Mouse (Mus musculus): ENCODE measurements at regions not wholly inside any gene's neighbourhood (a gene's known extent, or its start where the extent isn't known, plus 50 kb on each side); places are given as distances from the start of the nearest gene placed in this dataset.

DNA sequence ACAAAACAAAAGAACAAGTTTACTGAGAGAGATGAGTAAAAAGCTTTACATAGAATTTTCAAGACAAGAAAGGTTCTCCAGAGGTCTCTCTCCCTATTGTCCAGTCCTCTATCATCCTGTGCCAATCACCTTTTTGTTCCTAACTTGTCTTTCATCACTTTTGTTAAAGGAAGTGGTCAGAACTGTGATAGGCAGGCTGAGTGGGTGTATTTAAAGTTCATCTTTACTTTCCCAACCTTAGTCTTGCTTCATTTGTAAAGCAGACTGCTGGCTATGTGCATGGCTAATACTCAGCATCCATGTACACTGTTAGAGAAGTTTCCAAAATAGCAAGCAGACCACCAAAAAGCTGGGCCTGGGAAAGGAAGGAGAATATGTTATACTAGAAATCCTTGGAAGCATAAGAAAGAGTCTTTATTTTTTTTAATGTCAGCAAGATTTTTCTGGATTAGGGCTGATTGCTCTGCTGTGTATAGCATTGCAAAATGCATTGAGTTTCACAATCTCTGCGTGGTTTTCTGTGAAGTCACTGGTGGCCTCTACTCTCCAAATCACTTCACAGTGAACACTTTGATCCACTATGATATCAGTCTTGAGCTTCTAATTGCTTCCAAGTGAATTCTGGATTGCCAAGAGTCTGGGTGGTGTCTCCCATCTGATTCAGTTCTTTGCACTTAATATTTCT lies 973.8 kb downstream of the Gsdmc2 start:
- peak; percentile 40 for DNase-seq (ENCODE audit: low read depth)

DNA sequence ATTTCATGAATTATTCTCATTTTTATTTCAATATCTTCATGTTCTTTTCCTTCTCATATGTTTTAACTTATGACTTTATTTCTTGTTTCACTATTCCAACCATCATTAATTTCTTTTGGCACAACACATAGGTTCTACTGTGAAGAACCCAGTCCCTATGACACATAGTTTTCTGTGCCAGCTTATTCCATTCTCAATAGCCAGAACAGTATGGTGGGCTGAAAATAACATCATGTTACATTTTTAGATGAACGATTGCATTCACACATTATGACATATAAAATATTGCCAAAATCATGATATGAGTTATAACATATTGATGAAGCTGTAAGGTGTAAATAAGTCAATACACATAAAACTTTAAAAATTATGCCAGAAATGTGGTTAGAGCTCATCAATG lies 982.4 kb downstream of the Gsdmc2 start:
- no peak for DNase-seq (ENCODE audit: low read depth)

DNA sequence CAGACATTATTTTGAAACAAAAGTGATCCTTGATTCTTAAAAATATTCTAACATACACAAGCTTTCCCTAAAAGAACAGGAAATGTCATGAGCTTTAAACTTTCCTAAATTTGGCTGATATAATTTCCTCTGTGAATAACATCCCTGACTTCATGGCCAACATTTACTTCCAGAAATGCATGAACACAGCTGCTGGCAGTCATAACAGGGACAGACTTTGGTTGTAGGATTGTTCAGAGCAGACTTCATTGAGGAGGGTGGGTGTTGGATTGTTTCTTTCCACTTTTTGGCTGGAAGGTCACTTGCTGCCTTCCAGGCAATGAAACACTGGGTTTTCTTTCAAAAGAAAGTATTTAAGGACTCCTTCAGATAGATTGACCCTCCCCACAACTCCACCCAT lies 983.6 kb downstream of the Gsdmc2 start:
- no peak for DNase-seq (ENCODE audit: low read depth)

DNA sequence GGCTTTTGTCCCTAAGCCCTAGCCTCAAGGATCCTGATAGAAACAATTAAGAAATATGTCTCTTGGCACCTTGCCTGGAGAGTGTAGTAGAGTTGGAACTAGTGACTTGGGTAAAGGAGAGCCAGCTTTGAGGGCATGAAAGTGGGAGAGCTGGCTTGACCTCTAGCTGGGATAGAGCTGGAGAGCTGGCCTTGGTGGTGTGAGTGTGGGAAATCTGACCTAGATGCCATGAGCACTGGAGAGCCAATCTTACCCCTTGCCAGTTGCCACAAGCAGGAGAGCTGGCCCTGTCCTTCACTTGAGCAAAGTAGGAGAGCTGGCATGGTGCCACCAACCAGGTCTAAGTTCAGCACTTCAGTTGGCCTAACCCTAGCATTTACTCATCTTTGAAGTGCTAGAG lies 995.7 kb downstream of the Gsdmc2 start:
- no peak for DNase-seq (ENCODE audit: low read depth)

DNA sequence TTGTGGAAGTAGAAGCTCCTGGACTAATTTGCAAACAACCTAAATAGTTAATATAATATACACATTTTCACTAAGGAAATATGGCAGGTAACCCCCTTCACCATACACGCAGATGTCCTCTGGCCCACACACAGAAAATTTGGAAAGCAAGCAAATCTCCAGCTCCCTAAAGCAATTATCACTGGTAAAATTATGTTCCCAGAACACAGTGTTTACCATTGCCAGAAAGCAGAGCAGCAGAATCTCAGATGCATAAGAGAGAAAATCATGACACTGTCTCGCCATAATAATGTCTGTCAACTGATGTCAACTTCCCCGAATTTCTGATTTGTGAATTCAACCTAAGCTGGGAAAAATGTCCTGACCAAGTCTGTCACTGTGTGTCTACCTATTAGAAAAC lies 999.1 kb downstream of the Gsdmc2 start:
- DNase-seq (ENCODE audit: low read depth) = no peak

DNA sequence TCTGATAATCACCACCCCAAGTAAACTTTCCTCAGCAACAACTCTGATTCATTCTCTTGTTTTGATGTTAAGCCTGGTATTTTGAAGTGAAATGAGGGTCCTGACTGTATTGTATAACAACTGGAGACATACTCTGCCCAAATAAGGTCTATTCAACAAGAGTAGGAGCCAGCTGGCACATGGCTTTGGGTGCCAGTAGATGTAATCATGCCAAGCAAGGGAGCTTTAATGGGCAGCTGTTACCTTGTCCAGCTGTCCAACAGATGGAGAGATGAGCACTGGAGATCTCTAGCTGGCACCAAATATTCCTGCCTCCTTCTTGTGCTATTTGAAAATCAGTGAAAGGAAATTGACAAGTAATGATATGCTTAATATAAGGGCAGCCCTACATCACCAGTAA lies 1019.4 kb downstream of the Gsdmc2 start:
- DNase-seq (ENCODE audit: low read depth) = no peak

DNA sequence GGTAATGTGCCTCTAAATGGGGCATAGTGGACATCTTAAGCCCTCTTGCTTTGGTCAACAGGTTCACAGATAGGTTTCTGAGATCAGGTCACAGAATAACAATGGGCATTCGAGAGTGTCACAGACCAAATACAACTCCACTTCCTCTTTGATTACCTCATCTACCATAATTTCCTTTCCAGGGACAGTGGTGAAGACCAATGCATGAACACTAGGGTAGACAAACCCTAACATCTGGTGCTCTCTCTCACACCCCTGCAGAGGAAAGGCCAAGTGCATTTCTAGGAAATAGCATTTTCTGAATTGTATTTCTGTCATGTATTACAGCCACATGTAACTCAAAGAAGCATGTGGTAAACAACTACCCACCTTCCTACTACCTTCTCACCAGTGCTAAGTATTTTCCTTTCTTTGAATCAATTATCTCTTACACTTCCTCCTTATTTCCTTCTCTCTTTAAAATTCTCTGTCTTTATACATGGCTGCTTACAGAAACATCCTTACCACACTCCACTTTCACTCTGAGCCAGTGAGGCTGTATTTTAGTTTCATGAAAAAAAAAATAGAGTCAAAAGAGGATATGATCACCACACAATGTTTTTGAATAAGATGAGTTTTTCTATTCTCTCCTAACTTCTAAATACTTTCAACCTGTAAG lies 1021.0 kb downstream of the Gsdmc2 start:
- no peak for DNase-seq (ENCODE audit: low read depth)

DNA sequence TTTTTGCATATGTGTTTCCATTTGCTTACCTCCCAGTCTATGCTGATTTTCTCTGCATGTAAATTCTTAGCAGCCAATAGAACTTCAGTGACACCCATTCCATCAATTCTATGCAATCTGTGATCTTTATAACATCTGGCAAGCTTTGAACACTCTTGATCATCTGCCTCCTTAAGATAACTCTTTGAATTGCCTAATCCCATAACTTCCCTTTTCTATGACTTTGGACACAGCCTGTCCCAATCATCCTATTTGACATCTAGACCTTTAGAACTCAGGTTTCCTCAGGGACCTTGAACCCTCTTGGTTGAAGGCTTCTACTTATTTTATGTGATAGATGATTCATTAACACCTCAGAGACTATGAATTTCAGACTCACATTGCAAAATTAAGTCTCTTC lies 1022.7 kb downstream of the Gsdmc2 start:
- DNase-seq (ENCODE audit: low read depth) = no peak

DNA sequence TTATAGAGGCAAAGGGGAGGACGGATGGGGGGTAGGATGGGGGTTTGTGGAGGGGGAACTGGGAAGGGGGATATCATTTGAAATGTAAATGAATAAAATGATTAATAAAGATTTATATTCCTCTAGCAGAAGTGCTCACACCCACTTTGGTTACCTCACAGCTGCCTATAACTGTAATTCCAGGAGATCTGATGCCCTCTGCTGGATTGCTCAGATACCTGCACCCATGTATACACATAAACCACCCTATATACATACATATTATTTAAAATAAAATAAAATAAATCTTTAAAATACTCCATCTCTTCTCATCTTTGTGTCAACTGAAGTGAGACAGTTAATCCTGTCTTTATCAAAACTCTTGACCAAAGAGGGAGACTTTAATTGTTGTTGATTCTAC lies 1031.9 kb downstream of the Gsdmc2 start:
- no peak for DNase-seq (ENCODE audit: low read depth)

DNA sequence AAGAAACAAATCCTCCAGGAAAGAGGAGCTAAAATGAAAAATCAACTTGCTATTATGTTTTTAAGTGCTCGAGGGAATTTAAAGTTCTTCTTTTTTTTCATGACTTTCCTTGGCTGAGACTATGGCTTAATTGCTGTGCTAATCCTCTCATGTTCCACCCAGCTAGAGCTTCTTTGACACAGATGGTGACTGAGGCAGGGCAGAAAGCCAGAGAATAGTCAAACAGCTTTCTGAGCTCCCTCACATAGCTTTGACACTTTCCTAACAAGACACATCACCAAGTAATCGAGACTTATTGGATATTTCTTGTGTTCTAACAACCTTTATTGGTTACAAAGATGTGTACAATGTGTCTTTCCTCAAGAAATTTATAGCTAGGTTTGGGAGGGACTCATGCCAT lies 1033.0 kb downstream of the Gsdmc2 start:
- DNase-seq (ENCODE audit: low read depth) = no peak

DNA sequence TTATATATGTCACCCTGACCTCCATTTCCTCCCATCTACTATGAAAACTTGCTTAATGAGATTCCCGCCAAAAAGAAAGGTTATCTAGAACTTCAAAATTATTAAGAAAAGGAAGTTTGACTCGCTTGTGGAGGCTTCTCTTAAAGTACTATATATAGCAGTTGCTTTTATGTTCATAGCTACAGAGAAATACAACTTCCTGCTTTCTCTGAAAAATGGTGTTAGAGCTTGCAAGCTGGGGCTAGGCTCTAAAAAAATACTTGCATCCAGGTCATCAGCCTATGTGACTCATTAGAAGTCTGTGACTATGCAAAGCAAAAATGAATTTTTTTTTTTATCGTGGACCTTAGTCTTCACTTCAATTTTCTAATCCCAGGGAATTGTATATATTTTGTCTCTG lies 1035.7 kb downstream of the Gsdmc2 start:
- no peak for DNase-seq (ENCODE audit: low read depth)

DNA sequence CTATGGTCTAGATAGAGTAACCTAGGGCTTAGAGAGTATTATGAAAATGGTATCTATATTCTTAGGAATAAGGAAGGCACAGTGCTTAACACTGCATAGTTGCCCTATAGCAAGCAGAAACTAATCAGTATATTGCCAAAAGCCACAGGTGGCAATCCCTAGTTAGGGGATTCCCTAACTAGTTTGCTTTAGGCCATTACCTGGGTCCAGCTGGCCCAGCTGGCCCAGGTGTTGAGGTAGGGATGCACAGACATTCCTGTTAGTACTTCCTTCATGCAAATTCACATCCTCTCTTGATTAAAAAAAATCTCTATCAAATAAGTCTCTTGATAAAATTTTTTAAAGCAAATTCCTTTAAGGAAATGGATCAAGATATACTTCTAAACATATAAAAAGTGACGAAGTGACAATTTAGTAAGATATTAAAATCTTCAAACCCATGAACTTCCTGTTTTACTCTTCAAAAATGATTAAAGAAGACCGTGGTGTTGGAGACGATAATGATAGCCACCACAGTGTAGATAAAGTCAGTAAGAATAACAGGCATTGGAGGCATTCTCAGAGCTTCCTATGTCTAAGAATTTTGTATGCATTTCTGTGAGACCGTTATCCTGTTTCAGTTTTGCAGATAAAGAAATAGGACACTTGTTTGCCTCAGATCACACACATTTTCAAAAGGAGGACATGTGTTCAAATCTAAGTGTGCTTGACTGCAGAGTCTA lies 1036.7 kb downstream of the Gsdmc2 start:
- no peak for DNase-seq (ENCODE audit: low read depth)

DNA sequence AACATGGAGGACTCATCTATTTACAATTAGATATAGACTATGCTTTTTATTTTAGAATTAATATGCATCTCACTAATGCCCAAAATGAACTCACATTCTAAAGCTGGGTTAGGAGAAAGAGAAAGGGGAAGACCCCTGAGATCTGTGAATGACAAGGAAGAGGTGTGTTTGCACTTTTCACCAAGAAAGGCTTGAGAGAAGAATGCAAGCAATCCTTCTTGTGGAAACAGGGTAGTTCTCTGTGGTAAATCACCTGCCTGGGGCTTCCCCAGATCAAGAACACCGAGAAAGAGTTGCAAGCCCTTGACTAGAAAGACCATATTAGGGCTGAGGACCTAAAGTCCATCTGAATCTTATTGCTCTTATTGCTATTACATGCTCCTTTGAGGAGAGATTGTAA lies 1037.6 kb downstream of the Gsdmc2 start:
- DNase-seq (ENCODE audit: low read depth) = no peak

DNA sequence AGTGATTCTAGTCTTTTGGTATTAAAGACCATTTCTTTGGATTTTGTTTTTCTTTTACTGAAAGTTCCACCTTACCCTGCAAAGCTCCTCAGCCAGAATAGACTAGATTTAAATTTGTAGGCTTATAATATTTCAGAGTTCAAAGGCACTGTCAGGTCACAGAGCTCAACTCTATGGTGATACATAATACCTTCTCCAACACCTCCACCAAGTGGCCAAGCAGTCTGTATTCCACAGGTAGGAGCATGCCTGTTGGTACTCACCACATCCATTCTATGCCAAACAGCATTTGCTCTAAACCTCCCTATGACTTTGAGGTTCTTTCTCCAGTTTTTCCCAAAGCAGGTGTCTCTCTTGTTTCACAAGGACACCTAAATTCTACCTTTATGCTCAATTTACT lies 1042.2 kb downstream of the Gsdmc2 start:
- DNase-seq (ENCODE audit: low read depth) = no peak

DNA sequence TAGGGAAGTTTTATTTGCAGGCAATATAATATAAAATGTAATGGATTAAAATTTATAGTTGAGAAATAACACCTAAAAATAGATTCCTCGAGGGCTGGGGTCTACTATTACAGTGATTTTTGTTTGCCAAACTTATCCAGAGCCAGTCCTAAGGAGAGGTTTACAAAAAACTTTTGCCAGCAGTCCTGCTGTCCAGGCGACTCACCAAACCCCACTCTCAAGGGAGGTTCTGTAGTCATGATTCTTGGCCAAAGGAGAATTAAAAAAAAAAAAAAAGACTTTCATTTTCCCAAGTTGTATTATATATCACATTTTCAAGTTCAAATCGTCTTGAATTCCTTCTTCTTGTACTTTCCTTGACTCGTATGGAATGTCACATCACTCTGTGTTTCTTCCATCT lies 1046.2 kb downstream of the Gsdmc2 start:
- DNase-seq (ENCODE audit: low read depth) = peak; percentile 20

DNA sequence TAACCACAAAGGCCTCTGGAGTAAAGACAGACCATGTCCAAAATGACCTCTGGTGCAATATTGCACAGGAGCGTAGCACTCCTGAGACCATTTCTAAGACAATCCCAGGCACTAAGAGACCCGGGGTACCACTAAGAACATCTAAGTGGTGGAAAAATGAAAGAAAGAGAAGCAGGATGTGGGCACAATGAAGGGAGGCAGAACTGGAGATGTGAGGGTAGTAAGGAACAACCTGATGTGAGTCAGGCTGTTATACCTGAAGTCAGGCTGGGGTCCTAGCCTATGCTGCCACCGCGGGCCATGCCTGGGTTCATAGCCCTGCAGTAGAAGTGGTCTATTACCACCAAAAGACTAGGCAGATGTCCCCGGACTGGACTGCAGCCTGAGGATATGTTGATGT lies 1051.4 kb downstream of the Gsdmc2 start:
- no peak for DNase-seq (ENCODE audit: low read depth)

DNA sequence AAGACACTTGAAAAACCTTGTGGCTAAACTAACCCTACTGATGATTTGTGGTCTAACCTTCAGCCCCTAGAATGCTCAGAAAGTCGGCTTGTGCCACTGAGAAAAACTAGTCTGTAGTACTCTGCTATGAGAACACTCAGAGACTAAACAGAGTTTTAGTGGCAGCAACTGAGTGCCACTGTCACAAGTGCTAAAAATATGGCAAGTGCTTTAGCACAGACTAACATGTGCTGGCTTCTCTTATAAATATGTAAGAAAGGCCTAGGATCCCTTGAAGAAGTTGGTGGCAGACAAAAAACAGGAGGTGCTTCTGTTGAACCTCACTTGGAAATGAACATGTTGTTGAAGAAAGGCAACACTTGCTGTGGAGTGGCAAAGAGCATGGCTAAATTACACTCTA lies 1052.9 kb downstream of the Gsdmc2 start:
- no peak for DNase-seq (ENCODE audit: low read depth)

DNA sequence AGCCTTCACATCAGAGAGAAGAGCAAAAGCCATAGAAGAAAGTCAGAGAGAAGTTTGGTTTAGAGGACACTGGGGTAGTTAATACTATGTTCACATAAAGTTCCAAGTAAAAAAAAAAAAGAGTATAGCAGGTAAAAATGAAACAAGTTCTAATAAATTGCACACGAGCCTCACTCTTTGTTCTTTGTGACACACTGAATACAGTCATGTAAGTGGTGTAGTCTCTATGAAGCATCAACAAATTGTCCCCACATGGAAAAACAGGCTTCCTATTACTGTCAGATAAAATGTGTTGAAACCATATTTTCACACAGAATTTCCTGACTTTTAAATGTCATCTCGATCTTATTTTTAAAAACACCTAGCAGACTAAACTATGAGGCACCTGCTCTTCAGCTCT lies 1057.2 kb downstream of the Gsdmc2 start:
- DNase-seq (ENCODE audit: low read depth) = no peak

DNA sequence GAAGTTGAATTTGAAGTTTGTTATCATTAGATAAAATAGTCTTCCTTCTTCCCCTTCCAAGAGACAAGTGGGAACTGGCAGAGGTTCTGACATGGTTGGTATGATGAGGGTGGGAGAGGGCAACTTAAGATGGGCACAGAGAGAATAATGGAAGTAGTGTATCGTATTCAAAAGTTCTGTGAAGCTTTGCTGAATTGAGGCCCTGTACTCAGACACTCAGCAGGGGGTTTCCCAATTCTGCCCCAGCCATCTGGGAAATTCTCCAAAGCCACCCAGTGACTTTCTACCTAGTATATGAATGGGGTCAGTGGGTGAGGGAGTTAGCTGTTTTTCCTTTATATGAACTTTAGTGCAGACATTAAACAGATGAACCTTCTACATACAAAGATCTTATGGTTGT lies 1058.7 kb downstream of the Gsdmc2 start:
- peak; percentile 8 for DNase-seq (ENCODE audit: low read depth)

DNA sequence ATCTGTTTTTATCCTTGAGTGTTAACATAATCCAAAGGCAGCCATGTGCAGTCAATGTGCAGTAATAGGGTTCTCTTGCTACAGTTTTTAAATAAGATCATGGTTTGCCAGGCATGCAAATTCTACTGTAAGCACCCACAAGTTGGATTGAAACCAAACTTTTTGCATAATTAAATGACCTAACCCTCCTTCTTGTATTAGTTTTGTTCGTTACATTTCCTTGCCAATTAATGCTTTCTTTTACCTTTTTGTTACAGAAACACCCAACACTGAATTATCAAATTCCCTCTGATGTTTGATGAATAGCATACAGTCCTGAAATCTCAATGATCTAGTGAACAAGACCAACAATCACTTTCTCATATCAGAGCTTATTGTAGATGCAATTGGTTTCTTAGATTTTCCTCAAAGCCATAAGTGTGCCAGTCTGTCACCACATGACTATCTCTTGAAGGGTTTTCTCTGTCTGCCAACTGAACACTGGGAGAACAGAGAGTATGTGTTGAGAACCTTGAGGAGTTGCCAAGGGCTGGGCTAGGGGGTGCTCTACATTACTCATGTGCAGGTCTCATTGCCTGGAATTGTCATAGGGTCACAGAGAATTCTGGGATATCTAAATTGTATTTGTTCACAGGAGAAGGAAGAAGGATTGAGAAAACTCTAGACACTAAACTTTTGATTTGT lies 1060.4 kb downstream of the Gsdmc2 start:
- DNase-seq (ENCODE audit: low read depth) = no peak

DNA sequence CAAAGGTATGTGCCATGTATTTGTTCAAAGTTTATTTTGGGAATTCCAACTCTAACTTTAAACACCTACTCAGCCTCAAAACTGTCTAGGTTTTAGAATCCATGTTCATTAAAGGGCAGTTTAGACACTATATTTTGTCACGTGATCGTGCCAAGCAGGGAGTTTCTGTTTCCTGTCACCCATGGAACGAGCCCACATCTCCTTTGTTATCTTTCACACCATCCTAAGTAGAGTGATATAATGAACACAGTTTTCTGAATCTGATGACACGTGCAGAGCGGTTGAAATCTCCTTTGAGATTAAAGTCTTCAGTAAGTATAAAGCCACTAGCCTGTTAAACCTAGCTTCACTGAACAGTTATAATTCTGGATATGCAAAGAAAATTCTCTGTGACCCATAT lies 1066.1 kb downstream of the Gsdmc2 start:
- DNase-seq (ENCODE audit: low read depth) = no peak

DNA sequence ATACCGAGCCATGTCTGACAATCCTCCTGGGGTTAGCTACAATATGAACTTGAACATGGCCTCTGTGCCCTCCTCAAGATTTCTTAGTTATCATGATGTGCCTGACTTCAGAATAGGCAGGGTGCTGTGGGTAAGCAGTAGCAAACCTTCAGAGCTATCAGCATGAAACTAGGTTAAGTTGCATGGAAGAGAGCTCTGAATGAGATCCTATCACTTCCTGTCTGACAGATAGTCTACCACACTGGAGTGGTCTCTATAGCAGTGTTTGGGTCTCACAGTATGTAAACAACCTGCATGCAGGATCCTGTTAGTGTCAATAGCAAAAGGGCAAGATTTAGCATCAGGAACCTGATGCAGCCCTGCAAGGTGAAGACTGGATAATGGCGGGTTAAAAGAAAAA lies 1092.3 kb downstream of the Gsdmc2 start:
- no peak for DNase-seq (ENCODE audit: low read depth)

DNA sequence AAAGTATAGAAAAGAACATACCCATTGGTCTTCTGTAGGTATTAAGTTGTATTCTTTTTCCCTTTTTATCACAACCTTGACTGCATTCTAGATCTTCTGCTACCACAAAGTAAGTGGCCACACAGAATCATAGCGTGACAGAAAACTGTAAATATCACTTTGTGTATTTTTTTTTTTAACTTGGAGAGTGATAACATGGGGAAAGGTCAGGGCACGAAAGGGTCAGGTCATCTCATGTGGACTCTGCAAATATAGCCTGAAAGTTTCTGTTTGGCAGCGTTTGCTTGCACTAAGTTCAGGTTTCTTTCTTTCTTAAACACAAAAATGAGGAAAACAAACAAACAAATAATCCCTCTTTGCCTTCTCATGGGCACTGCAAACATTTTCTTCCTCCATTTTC lies 1101.1 kb downstream of the Gsdmc2 start:
- DNase-seq (ENCODE audit: low read depth) = no peak
